Mouse (Mus musculus) fibroblast of lung, adult 2 months (primary cell): ENCODE measurements around the gene Zfp423.

Experiments used
- DNase-seq: peaks from one replicate; pipeline ENCODE4 v3.0.0-alpha.2; 2011; ENCODE audit warnings: low read depth

Gene Zfp423

DNA sequence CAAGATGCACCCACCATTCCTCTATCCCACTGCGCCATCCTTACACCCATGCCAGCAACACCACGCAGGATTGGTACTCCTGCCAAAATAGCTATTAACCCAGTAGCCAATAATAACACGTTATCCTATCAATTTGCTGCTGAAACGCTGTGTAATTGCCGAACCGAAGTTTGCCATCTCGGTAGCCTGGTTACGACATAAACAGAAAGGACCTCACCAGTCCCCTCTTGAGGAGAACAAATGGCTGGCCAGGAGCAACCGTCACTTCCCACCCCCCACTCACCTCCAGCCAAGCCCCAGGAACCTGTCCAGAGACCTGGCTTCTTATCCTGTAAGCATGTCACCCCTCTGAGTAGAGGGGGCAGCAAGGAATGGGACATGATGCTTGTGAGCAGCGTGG is 156.0 kb downstream of the Zfp423 start:
- DNase-seq, result no peak

DNA sequence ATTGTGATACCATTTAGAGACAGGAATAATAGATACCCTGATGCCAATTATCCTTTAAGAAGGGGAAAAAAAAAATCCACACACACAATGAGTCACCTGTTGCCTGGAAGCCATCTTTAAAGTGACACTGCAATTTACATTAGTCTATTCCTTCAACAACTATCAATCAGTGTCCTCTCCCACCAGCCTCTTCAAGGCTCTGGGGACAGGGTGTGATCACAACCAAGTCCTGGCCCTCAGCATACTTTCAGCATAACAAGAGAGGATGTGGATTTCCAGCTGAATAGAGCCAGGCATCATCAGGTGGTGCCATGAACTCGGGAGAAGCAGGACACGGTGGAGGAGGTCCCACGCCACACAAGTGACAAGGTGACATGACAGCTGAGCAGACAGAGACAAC is 156.8 kb downstream of the Zfp423 start:
- no peak for DNase-seq

DNA sequence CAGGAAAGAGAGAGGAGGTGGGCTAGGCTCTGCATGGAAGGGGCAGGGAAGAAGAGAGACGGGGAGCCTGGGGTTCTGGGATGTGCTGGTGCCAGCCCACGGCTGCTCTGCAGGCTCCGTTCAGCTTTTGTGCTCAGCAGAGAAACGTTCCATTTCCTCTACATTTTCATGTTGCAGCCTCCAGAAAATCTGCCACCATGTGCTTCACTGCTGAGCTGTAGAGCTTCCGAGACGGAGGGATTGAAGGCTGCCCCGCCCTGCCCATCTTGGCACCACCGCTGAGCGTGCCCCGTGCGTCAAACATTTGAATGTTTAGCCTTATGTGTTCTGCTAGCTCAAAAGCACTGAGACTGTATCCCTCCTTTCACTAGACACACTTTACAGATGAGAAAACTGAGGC is 159.3 kb downstream of the Zfp423 start:
- DNase-seq, result no peak

DNA sequence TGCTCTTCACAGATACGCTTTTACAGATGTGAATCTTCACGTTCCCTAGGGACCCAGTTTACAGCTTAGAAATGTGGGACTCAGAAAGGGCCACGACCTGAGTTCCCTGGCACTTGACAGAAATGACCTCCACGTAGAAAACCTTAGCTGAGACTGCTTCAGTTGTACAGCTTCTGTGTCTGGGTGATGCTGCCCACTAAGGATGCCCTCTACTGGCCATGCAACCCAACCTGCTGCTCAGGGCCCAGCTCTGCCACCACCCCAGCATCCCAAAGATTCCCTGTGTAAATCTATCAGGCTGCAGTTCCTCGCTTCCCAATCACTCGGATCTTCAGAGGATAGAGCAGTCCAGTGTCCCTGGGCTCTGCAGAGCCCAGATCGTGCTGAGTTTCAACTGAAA is 163.2 kb downstream of the Zfp423 start:
- DNase-seq, result no peak

DNA sequence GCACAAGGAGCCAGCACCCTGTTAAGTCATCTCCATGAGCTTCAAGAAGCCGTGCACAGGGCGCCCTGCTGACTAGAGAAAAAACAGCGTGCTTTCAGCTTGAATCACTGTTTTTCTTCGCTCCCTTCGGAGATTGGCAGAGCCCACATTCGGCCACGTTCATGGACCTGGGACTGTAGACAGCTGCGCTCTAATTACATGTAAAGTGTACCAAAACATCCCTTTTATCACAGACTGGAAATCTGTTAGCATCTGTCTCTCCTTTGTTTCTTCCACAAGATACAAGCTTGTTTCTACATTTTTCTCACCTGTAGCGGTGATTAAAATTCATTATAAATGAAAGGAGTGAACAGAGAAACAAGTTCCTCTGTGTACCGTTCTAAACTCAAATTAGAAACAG is 164.8 kb downstream of the Zfp423 start:
- DNase-seq, result peak; percentile 22

DNA sequence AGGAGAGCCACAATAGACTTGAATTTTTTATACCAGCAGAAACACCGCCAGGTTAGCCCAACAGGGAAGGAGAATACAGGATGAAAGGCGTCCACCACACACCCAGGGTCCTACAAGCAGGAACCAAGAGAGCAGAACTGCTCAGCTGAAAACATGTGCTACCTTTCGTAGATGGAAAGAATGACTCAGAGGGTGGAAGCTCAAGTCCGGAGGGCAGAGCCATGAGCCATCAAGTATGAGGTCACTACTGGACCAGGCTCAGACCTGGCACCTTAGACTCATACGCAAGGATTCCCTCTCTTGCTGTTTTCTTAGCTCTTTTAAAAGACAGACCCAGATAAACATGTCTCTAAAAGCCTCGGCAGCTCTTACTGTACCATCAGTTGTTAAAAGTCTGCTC is 168.3 kb downstream of the Zfp423 start:
- DNase-seq, result peak; percentile 60

DNA sequence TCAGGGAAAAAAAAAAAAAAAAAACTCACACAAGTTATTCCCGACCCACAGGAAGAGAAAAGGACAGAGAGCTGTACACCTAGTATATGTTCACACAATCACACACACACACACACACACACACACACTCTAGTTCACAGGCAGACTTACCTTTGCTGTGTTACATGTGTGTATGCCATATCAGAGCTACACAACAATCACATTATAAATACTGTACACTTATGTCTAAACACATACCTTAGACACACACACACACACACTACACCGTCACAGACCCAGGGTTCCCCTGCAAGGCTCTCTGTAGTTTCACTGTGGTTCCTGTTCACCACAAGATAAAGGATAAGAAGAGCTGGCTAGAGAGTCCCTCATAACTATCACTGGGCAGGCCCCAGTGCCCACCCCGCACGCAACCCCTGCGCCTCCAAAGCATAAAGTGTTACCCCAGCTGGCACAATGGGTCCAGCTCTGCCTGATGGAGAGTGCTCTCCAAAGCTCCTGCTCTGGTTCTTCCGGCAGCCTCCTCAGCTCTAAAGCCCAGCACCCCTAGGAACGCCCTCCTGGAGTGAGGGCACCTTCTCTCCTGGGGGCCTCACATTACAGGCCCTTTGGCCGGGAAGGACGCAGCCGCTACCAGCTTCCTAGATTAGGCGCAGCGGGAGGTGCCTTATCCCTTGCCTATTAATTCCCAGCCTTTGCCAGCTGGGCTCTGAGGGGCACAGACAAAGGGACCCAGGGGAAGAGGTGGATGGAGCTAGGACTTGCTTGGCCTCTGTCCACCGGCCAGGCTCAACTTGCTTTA is 174.6 kb downstream of the Zfp423 start:
- no peak for DNase-seq

DNA sequence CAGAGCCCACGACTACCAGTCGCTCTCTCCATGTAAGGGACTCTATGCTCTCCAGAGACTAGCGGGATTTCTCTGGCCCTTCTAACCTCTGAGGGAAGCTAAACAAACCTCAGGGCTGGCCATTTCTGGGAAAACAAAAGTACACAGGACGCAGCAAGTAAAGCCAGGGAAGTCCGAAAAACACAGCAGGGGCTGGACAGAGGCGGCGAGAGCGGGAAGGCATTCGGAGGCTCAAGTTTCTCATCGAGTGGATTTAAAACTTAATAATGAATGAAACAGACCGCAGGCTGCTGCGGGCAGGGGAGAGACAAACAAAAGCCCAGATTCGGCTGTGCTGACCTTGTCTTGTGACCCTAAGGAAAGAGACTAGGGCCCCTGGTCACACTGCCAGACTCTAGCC is 175.2 kb downstream of the Zfp423 start:
- no peak for DNase-seq

DNA sequence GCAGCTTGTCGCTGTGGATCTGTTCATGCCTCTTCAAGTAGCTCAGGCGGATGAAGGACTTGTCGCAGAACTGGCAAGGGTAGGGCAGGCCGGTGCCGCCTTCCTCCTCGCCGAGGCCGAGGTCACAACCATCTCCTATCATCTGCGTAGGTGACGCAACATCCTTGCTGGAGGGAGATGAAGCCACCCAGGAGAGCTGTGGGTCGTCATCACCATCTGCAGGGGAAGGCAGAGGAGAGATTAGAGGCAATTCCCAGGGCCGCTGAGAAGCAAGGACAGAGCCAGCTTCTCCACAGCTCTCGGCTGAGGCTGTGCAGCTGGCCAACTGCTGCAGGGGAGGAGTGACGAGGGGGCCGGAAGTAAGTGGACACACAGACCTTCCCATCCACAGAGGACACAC is 176.2 kb downstream of the Zfp423 start:
- DNase-seq, result no peak

DNA sequence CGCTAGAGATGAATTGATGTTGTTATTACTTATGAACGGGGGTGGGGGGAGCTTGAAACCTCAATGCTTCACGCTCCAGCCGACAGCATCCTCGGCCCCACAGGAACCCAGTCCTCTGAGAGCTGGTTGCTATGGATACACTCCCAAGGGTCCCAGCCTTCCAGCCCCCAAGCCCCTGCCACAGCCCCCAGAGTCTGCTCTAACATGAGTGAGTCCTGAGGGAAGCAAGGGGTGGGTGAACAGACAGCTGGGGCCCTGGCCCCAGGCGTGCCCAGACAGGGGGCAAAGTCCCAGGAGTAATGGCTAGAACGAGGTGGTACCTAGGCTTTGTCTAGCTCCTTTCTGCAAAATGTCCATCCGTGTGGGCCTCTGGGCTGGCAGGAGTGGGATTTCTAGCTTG is 181.8 kb downstream of the Zfp423 start:
- no peak for DNase-seq

DNA sequence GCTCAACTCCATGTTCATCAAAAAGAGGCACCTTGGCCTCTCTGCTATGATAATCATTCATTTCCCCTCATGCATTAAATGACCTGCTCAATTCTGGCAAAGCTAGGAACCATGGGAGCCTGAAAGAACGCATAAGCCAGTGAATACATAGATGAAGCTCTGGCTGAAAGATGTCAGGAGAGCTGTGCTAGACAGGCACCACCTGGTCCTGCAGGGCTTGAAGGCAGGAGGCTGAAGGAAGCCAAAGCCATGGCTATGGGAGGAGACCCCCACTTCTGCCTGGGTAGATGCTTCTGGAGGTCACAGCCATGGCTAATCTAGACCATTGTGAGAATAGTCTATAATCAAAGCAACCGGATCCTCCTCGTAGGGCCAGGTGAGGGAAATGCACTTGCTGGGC is 183.5 kb downstream of the Zfp423 start:
- DNase-seq, result no peak

DNA sequence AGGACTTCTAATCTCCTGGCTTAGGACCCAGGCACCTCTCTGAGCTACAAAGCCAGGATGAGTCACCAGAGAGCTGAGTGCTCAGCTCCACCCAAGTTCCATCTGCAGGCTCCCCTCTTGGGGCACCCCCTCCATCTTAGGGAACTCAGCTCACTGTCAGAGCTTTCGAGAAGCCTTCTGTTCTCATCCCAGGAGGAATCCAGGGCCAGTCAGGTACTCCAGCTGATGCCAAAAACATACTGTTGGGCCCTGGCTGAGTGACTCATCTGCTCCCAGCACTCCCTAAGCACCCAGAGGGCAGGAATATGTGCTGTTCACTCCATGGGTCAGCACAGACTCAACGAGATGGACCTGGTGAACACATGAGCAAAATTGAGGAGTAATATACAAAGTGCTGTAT is 184.4 kb downstream of the Zfp423 start:
- no peak for DNase-seq

DNA sequence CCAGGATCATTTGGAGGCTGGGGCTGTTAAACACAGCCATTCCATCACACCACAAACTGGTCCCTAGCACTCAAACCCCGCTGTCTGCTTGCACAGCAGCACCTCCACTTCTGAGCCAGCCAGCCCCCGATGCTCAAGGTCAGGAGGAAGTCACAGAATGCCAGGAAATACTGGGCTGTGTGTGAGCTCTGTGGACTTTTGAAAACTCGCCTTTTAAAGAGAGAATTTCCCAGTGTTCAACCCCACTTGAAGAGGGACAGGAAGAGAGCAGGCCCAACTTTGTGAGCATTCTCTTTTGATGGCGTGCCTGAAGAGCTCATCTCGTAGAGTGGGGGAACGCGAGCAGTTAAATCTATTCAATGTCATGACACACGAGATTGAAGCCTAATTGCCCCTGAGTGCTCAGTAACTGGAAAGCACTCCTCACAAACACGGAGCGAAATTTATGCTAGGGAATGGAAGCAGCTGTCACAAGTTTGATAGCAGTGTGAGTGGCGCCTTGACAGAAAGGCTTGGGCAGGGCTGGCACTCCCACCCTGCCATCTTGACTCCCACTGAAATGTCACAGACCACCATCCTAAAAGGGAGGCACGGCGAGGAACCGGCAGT is 186.4 kb downstream of the Zfp423 start:
- no peak for DNase-seq

DNA sequence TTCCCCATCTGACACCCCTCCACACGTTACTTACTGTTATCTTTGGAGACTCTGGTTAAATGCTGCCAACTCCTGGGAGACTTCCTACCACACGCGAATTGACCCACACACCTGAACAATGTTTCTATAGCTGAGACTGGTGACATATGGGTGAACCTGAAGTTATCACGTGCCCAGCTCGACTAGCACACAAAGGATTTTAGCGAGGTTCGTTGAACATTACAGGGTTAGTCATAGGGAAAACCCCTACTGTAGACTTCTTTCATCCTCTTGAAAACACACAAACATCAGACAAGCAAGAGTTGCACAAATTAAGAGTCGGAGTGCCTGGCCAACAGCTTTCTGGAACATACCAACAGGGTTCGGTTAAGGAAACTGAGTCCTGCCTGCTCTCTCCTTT is 191.5 kb downstream of the Zfp423 start:
- DNase-seq, result no peak

DNA sequence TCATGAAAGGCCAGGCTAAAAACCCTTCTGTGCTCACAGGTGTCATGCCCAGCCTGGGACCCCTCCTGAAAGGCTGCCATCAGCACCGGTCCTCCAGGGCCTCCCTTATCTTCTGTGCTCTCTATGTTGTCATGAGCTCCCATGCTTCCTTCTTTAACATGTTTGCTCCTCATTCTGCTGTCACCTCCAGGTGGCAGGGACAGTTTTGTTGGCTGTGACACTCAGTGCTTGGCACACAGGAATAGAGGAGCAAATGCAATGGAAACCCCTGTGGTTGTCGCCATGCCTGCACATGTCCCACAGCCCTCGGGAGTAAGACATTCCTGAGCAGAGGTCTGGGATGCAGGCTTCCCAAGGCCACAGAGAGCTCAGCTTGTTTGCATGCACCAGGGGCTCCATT is 194.1 kb downstream of the Zfp423 start:
- no peak for DNase-seq

DNA sequence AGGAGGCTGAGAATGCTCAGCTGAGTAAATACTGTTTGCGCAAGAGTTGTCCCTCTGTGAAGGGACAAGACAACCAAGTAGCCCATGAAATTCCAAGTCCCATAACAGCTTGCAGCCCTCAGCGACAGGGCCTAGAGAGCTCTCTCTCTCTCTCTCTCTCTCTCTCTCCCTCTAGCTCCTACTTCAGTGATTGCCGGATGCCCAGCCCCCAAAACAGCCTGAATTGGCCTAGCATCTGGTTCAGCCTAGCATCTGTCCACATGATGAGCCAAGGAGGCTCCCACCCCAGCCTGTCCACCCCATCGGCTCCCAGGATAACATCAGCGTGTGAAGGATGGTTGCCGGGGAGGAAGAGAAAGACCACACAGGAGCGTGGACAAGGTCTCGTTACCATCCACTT is 200.6 kb downstream of the Zfp423 start:
- no peak for DNase-seq

DNA sequence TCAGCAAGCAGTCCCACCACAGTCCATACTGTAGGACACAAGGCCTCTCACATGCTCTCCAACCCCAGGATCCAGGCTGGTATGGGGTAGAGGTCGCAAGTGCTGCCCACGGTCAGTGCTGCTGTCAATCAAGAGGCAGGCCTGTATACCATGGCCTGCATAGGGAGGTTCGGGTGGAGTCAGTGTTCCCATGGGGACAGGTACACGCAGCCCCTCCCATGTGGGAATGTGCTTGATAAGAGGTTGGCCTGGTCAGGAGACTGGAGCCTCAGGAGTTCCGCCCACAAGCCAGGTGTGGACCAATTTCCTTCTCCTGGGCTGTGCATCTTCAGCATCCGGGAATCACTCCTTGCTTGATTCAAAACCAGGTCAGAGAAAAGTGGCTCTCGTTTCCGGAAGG is 204.5 kb downstream of the Zfp423 start:
- no peak for DNase-seq

DNA sequence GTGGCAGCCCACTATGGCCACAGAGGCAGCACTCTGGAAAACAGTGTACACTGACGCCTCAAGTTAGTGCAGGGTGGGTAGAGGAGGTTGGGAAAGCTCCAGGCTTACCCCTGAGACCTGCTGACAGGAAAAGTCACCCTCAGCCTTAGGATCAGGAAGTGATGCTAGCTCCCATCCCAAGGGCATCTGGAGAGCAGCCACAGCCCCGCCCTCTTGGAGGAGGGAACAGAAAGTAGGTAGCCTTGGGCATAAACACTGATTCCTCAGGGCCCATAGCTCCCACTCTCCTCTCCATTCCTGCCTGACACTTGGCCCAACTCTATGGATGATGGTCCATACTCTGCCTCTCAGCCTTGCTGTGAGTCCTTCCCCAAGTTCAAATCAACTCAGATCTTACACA is 205.8 kb downstream of the Zfp423 start:
- no peak for DNase-seq

DNA sequence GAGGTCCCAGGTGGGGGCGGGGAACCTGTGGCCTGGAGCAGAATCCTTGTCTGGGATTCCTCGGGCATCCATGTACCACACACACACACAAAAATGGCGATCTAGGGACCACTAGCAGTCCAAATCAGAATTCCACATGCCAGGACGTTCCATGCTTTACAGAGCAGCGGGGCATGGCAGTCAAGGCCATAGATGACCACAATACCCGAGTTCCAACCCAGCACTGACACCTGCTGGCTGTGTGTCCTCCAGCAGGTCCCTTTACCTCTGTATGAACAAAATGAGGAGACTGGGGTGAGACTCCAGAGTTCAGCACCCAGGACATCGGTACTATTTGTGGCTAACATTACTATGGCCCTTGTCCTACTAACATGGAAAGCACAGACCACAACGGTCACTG is 206.2 kb downstream of the Zfp423 start:
- no peak for DNase-seq

DNA sequence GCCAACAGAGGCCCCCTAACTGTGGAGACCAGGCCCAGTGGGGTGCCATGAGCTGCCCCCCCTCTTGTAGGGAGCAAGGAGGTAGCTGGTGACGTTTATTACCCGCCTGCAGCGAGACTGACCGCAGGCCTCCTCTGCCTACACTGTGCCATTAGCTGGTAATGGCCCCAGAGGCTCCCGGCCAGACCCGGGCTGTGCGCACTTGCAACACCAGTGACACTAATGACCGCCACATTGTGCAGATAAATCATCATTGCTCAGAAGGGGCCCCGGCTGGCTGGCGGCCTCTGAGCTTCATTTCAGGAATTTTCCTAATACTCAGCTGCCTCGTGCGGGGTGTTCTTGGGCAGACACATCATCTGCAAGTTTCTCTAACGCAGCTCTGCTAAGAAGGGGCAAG is 206.7 kb downstream of the Zfp423 start:
- no peak for DNase-seq

DNA sequence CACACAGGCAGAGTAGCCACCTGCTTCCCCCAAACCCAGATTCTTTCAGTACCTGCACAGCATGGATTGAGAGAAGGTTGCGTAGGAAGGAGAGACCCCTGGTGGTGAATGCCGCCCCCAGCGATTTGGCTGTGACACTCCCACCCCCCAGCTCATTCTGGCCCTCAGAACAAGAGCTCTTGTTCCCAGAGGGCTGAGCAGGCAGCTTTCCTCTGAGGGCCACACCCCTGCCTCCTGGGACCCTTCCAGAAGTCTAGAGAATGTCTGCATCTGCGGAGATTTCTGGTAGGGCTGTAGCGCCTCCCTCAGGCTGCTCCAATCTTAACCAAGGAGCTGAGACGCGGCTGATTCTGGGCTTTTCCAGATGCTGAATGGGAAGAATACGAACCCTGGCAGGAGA is 211.8 kb downstream of the Zfp423 start:
- no peak for DNase-seq

DNA sequence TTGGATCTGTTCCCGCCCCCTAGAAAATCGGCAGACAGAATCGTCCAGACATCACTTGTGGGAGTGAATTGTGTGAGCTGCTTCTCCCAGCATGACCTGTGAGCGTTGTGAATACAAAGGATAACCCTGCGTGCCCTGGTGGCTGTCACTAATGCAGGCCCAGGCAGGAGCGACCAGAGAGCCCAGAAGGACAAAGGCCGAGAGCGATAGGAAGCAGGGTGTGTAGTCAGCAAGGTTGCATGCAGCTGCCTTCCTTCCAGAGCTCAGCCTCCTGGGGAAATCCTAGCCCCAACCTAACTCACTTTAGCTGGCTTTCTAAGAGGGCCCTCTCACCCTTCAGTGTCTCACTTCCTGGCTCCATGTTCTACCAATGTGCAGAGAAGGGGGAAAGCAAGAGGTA is 212.3 kb downstream of the Zfp423 start:
- DNase-seq, result no peak

DNA sequence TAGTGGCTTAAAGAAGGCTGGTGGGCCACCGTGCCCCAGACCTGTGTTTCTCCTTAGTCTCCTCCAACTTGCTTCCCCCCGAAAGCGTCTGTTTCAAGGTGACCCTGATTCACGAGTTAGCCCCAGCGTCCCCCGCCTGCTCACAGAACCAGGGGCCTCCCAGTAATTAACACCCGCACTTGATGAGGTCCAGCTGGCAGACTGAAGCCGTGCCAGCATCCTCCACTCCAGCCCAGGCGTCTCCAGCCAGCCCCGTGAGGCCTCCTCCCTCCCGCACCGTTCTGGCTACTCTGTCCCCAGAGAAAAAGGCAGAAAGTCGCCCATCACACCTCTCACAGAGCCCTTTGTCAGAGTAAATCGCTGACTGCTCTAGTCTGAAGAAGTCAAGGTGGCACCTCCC is 213.3 kb downstream of the Zfp423 start:
- no peak for DNase-seq

DNA sequence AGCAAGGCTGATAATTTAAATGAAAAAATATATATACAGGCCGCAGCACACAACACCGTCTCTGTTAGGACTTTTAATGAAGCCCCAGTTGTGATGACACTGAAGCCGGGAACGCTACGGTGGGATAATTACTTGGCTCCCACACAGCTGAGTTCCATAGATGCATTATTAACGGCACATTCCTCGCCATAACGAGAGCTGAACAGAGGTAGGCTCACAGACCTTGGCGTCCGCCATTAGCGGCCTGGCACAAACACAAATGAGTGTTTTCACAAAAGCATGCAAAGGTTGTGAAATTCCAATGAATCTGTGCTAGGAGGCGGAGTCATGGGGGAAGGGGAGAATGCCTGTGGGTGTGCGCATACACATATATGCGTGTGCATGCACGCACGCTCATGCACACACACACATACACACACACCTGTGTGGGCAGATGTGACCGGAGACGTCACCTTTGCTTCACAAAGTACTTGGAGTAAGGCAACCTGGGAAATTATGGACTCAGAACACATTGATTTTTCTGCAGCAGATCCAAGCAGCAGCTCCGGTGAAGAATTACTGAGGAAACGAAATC is 214.2 kb downstream of the Zfp423 start:
- no peak for DNase-seq
